Mouse (Mus musculus) CH12.LX (cell line): ENCODE data around the gene Agps.

Experiments used
- BHLHE40 ChIP-seq: IDR thresholded peaks from 2 replicates; pipeline ENCODE4 v1.6.1; 2011; ENCODE audit warnings: mild to moderate bottlenecking, low read depth, low read length, improper control_type of control experiment
- CTCF ChIP-seq, 2 experiments: IDR thresholded peaks in 1 of 2; conservative IDR thresholded peaks in 1 of 2; 2 replicates each; pipeline ENCODE4 v1.5.1; 2011 to 2012; ENCODE audit warnings: low read depth in 2 of 2, low read length in 2 of 2, improper control_type of control experiment in 1 of 2, inconsistent platforms in 1 of 2, mild to moderate bottlenecking in 1 of 2, moderate library complexity in 1 of 2
- MAX ChIP-seq: IDR thresholded peaks from 2 replicates; pipeline ENCODE4 v1.6.1; 2011; ENCODE audit warnings: low read length, improper control_type of control experiment
- MAZ ChIP-seq: IDR thresholded peaks from 2 replicates; pipeline ENCODE4 v1.6.1; 2012; ENCODE audit warnings: low read depth, mild to moderate bottlenecking, inconsistent platforms, low read length, improper control_type of control experiment, moderate library complexity
- POLR2A ChIP-seq: IDR thresholded peaks from 2 replicates; pipeline ENCODE4 v1.6.1; 2011; ENCODE audit warnings: low read depth, mild to moderate bottlenecking, improper control_type of control experiment, low read length
- POLR2AphosphoS2 ChIP-seq: IDR thresholded peaks from 2 replicates; pipeline ENCODE4 v1.6.1; 2011; ENCODE audit warnings: low read depth, low read length, improper control_type of control experiment

DNA sequence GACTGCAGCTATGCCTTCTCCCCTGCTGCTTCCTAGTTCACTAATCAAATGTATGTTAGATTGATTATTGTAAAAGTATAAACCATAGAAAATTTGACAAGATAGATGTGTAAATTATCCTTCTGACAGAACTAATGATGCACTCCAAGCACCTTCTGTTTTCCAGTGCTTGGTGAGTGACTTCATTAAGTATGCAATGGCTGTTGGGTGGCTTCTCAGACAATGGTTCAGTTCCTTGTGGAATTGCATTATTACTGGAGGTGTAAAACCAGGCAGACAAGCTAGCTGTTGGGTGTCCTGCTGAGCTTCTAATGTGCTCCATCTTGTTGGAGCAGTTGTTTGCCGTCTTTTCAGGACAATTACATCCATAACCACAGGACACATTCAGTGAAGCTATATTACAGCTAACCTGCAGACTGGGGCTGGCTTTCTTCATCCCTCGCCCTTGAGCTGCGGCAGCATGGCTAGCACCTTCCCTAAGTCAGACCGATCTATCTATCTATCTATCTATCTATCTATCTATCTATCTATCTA is 91.9 kb downstream of the Agps start:
- TF ChIP-seq POLR2A (no peak), BHLHE40 (no peak), CTCF (conservative IDR thresholded peaks at IDR 0.05 in 1 of 2, IDR thresholded peaks at IDR 0.05 in 1 of 2; ENCODE audit: low read depth in 2 of 2, low read length in 2 of 2) (no peak), MAZ (no peak), POLR2AphosphoS2 (no peak), MAX (no peak)
